ENCODE assay signal across 10 mouse cellular contexts in genomic region chr11:71541178-71541845, GRCm38 (mm10).
DNase-seq lines count a peak whose midpoint lies in the region; ATAC-seq and TF ChIP-seq lines count a peak whose summit lies in the region.
"Had no signal": no experiment of that assay in that cellular context is flagged by ENCODE, and none has a peak within 500 bp of the region (broad histone marks: within the 10 kb centered on the region; RNA-seq: fewer than 3 reads in every experiment).

No protein-coding gene starts in this region.

- no peak for TF ChIP-seq POLR2A in olfactory bulb, adult 2 months (IDR thresholded peaks at IDR 0.05; ENCODE audit: insufficient read depth, low read depth, low read length)

- WGBS in forebrain, embryonic 13.5 days: 40% methylated on average over 6 of the region's 6 CpGs
- WGBS in forebrain, embryonic 12.5 days: 52% methylated on average over 6 of the region's 6 CpGs
- WGBS in forebrain, embryonic 14.5 days: 36% methylated on average over 6 of the region's 6 CpGs
- WGBS in olfactory bulb, adult 2 months: 14% methylated on average over 6 of the region's 6 CpGs

- ATAC-seq in forebrain, embryonic 13.5 days: peak; percentile 58; the same call in 1 of the 2 replicates
- no peak for ATAC-seq in forebrain, embryonic 12.5 days (ENCODE audit: low FRiP score)
- ATAC-seq in forebrain, embryonic 14.5 days: peak; percentile 44

- H3K9me3 ChIP-seq in forebrain, embryonic 13.5 days (replicated peaks): peaks cover 9% of the 10 kb centered on the region; the same call in 1 of the 2 replicates
- H3K9me3 ChIP-seq in forebrain, embryonic 12.5 days: 0 out of 2 replicates have a peak, but pooled peaks cover 9% of the 10 kb centered on the region
- 0 out of 2 replicates have a peak, but pooled peaks cover 6% of the 10 kb centered on the region for H3K9me3 ChIP-seq in forebrain, embryonic 14.5 days (replicated peaks; ENCODE audit: control insufficient read depth, low read length)

- H3K27me3 ChIP-seq in forebrain, embryonic 13.5 days: no peaks in the 10 kb centered on the region
- H3K27me3 ChIP-seq in forebrain, embryonic 12.5 days: no peaks in the 10 kb centered on the region
- H3K27me3 ChIP-seq in forebrain, embryonic 14.5 days (replicated peaks; ENCODE audit: control insufficient read depth, insufficient read depth, low read length): no peaks in the 10 kb centered on the region

- no peak overlapping the region for H3K9ac ChIP-seq in forebrain, embryonic 13.5 days
- no peak overlapping the region for H3K9ac ChIP-seq in forebrain, embryonic 12.5 days
- no peak overlapping the region for H3K9ac ChIP-seq in forebrain, embryonic 14.5 days (ENCODE audit: low read length)

- peak; percentile 2 for DNase-seq in left cerebral cortex, adult 18-20 months (ENCODE audit: low spot score in 2 of 2)
- no peak for DNase-seq in left cerebral cortex, postnatal 4 days
- DNase-seq in forebrain, embryonic 14.5 days (ENCODE audit: low spot score): peak; percentile 56
- no peak for DNase-seq in spleen, postnatal 36 days (ENCODE audit: low spot score in 2 of 2)
- no peak for DNase-seq in thymus, postnatal 10 days (ENCODE audit: low spot score in 2 of 2)
- DNase-seq: lung, postnatal 4 days had no signal

- no peak for TF ChIP-seq CTCF in olfactory bulb, adult 2 months (IDR thresholded peaks at IDR 0.05; ENCODE audit: insufficient read depth, low read depth, low read length)

- H3K4me1 ChIP-seq in forebrain, embryonic 13.5 days: peaks cover 11% of the 10 kb centered on the region
- H3K4me1 ChIP-seq in forebrain, embryonic 12.5 days: peaks cover 4% of the 10 kb centered on the region; the same call in 1 of the 2 replicates
- H3K4me1 ChIP-seq in forebrain, embryonic 14.5 days (ENCODE audit: control insufficient read depth, insufficient read depth, low read length): peaks cover 2% of the 10 kb centered on the region; the same call in 1 of the 2 replicates
- peaks cover 14% of the 10 kb centered on the region for H3K4me1 ChIP-seq in olfactory bulb, adult 2 months (ENCODE audit: control insufficient read depth, insufficient read depth, low read length)

- H3K4me2 ChIP-seq in forebrain, embryonic 13.5 days: no peak overlapping the region
- no peak overlapping the region for H3K4me2 ChIP-seq in forebrain, embryonic 12.5 days
- no peak overlapping the region for H3K4me2 ChIP-seq in forebrain, embryonic 14.5 days (ENCODE audit: low read length)

- peak overlapping the region; percentile 17; the same call in 1 of the 2 replicates for H3K27ac ChIP-seq in forebrain, embryonic 13.5 days
- no peak overlapping the region for H3K27ac ChIP-seq in forebrain, embryonic 12.5 days
- H3K27ac ChIP-seq in forebrain, embryonic 14.5 days (ENCODE audit: low read depth, low read length): no peak overlapping the region
- peak overlapping the region; percentile 69 for H3K27ac ChIP-seq in olfactory bulb, adult 2 months (ENCODE audit: insufficient read depth, low read depth, low read length)

- H3K36me3 ChIP-seq in forebrain, embryonic 13.5 days (ENCODE audit: poor library complexity, severe bottlenecking): no peaks in the 10 kb centered on the region
- no peaks in the 10 kb centered on the region for H3K36me3 ChIP-seq in forebrain, embryonic 12.5 days (replicated peaks)
- no peaks in the 10 kb centered on the region for H3K36me3 ChIP-seq in forebrain, embryonic 14.5 days (ENCODE audit: control insufficient read depth, insufficient read depth, low read length)

- intact Hi-C loops in left cerebral cortex, postnatal 4 days (cut with DNase I): no loop called here

- no peak overlapping the region for H3K4me3 ChIP-seq in forebrain, embryonic 13.5 days
- no peak overlapping the region for H3K4me3 ChIP-seq in forebrain, embryonic 12.5 days (replicated peaks)
- H3K4me3 ChIP-seq in forebrain, embryonic 14.5 days (ENCODE audit: low read depth, low read length): no peak overlapping the region
- H3K4me3 ChIP-seq in olfactory bulb, adult 2 months (ENCODE audit: insufficient read depth, low read depth, low read length): no peak overlapping the region
- H3K4me3 ChIP-seq: myocyte had no signal

Comparison
In these comparisons a context has a peak if more than half of its experiments do, and no peak if none do; other contexts are left out.
1. H3K27ac ChIP-seq: peak in forebrain, embryonic 13.5 days (single experiment) and olfactory bulb, adult 2 months (single experiment); none in forebrain, embryonic 12.5 days (single experiment) and forebrain, embryonic 14.5 days (single experiment).
2. DNase-seq: peak in left cerebral cortex, adult 18-20 months (2 of 2) and forebrain, embryonic 14.5 days (single experiment); none in left cerebral cortex, postnatal 4 days (single experiment), spleen, postnatal 36 days (0 of 2) and thymus, postnatal 10 days (0 of 2).